Mouse (Mus musculus) ES-E14 (cell line): ENCODE data around the gene Calml3.

ENCODE experiments used
- CHD2 ChIP-seq: IDR thresholded peaks from 2 replicates; pipeline ENCODE4 v1.6.1; 2014; ENCODE audit warnings: mild to moderate bottlenecking, low read depth, low read length, inconsistent platforms
- ZNF384 ChIP-seq: IDR thresholded peaks from 2 replicates; pipeline ENCODE4 v1.6.1; 2012; ENCODE audit warnings: low read depth, low read length, inconsistent platforms

DNA sequence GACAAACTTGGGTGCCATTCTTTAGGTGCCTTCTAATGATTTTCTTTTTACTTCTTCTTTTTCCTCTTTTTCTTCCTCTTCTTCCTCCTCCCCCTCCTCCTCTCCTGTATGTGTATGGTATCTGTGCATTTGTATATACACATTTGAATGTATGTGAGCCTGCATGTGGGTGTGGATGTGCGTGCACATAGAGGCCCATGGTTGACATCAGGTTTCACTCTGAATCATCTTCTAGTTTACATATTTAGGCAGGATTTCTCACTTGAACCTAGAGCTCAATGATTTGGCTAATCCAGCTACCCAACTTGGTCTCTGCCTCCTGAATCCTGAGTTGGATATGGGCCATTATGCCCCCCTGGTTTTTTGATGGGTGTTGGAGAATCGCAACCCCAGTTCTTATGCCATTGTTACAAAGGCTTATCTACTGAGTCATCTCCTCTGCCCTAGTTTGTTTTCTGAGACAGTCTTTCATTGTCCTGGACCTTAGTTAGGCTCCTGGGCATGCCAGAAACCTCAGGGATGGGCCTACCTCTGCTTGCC is 30.9 kb downstream of the Calml3 start:
- no peak for TF ChIP-seq CHD2
- no peak for TF ChIP-seq ZNF384
